Mouse (Mus musculus): ENCODE measurements around the gene Mtmr12. TPM values are rescaled to one million over a fixed set of nuclear protein-coding genes. Genes with fewer than 3 reads are reported as not detected.
"Not testable (repeated sequence)": the region's sequence is repeated elsewhere in the genome, so short reads cannot be mapped to it uniquely, and the experiment has no call there.

Mtmr12 gene
- total and polyA plus RNA-seq, 3 experiments, result 14.3 to 38.2 TPM; not detected in 1

- no peak overlapping the region for H3K4me3 ChIP-seq (ENCODE audit: control insufficient read depth in 1 of 2, insufficient read depth in 1 of 2, low read depth in 2 of 2, low read length in 2 of 2)
- H3K79me2 ChIP-seq (ENCODE audit: control insufficient read depth, insufficient read depth, low read length, poor library complexity), result peaks cover 23% of the 10 kb centered on the region
- DNase-seq (ENCODE audit: low read depth, low spot score), result peak; percentile 26
- no peak overlapping the region for H3K9ac ChIP-seq (ENCODE audit: control insufficient read depth, low read depth, low read length, poor library complexity, severe bottlenecking)
- peaks cover 10 to 20% of the 10 kb centered on the region in 2 experiments; a peak in 3 of 4 replicates for H3K4me1 ChIP-seq (ENCODE audit: control insufficient read depth in 1 of 2, insufficient read depth in 2 of 2, low read length in 2 of 2)
- no peaks in the 10 kb centered on the region for H3K9me3 ChIP-seq (replicated peaks; ENCODE audit: insufficient read depth, low read length)
- no peak overlapping the region for H3K27ac ChIP-seq (ENCODE audit: control insufficient read depth, low read depth, low read length)
- TF ChIP-seq MAZ (IDR thresholded peaks at IDR 0.05; ENCODE audit: low read depth, low read length) (no peak), USF1 (IDR thresholded peaks at IDR 0.05; ENCODE audit: low read depth, low read length) (no peak), TAL1 (IDR thresholded peaks at IDR 0.05; ENCODE audit: low read length) (no peak), MAFK (IDR thresholded peaks at IDR 0.05; ENCODE audit: borderline replicate concordance, low read depth, low read length) (no peak), HCFC1 (IDR thresholded peaks at IDR 0.05; ENCODE audit: low read depth, low read length) (no peak), SIN3A (IDR thresholded peaks at IDR 0.05; ENCODE audit: low read length) (no peak), ZKSCAN1 (IDR thresholded peaks at IDR 0.05; ENCODE audit: low read depth, low read length) (no peak), EP300 (IDR thresholded peaks at IDR 0.05; ENCODE audit: low read depth in 1 of 2, low read length in 2 of 2) (no peak), POLR2AphosphoS2 (IDR thresholded peaks at IDR 0.05; ENCODE audit: low read length) (no peak), MYC (IDR thresholded peaks at IDR 0.05; ENCODE audit: low read depth, low read length) (no peak), UBTF (IDR thresholded peaks at IDR 0.05; ENCODE audit: borderline replicate concordance, insufficient read depth, low read depth, low read length) (no peak), SMC3 (IDR thresholded peaks at IDR 0.05; ENCODE audit: low read depth, low read length) (no peak), MYB (IDR thresholded peaks at IDR 0.05; ENCODE audit: low read depth, low read length) (no peak), ZMIZ1 (IDR thresholded peaks at IDR 0.05; ENCODE audit: low read depth, low read length) (no peak), CHD1 (IDR thresholded peaks at IDR 0.05; ENCODE audit: low read depth, low read length) (no peak), E2F4 (IDR thresholded peaks at IDR 0.05; ENCODE audit: borderline replicate concordance, low read depth, low read length) (no peak), CHD2 (IDR thresholded peaks at IDR 0.05; ENCODE audit: low read length) (no peak), TBP (IDR thresholded peaks at IDR 0.05; ENCODE audit: low read depth, low read length) (no peak), MXI1 (IDR thresholded peaks at IDR 0.05; ENCODE audit: low read depth, low read length) (no peak)
- H3K27me3 ChIP-seq (ENCODE audit: control insufficient read depth in 1 of 2, insufficient read depth in 2 of 2, low read length in 2 of 2), result no peaks in the 10 kb centered on the region
- H3K36me3 ChIP-seq (ENCODE audit: control insufficient read depth in 1 of 2, insufficient read depth in 2 of 2, low read length in 2 of 2), result peaks cover 0 to 16% of the 10 kb centered on the region in 2 experiments; a peak in 3 of 4 replicates
Measured at GRCm38 (mm10) chr15:12202456-12202855, 2.4 kb upstream of the Mtmr12 start.

GRCm38 (mm10) chr15:12203008-12203407 is 1.8 kb upstream of the Mtmr12 start:
- H3K9ac ChIP-seq (ENCODE audit: control insufficient read depth, low read depth, low read length, poor library complexity, severe bottlenecking); H3K9me3 ChIP-seq (replicated peaks; ENCODE audit: insufficient read depth, low read length); H3K27me3 ChIP-seq (ENCODE audit: control insufficient read depth in 1 of 2, insufficient read depth in 2 of 2, low read length in 2 of 2); H3K27ac ChIP-seq (ENCODE audit: control insufficient read depth, low read depth, low read length); DNase-seq (ENCODE audit: low read depth, low spot score): not testable (repeated sequence)
- Histone ChIP-seq H3K4me3 (ENCODE audit: control insufficient read depth in 1 of 2, insufficient read depth in 1 of 2, low read depth in 2 of 2, low read length in 2 of 2) (0 out of 4 replicates have a peak overlapping the region, but pooled peaks of 1 of the 2 experiments have one; percentile 75), H3K36me3 (ENCODE audit: control insufficient read depth in 1 of 2, insufficient read depth in 2 of 2, low read length in 2 of 2) (peaks cover 0 to 16% of the 10 kb centered on the region in 2 experiments; a peak in 3 of 4 replicates), H3K79me2 (ENCODE audit: control insufficient read depth, insufficient read depth, low read length, poor library complexity) (peaks cover 29% of the 10 kb centered on the region), H3K4me1 (ENCODE audit: control insufficient read depth in 1 of 2, insufficient read depth in 2 of 2, low read length in 2 of 2) (peaks cover 10 to 20% of the 10 kb centered on the region in 2 experiments; a peak in 3 of 4 replicates)
- TF ChIP-seq TAL1 (IDR thresholded peaks at IDR 0.05; ENCODE audit: low read length) (0 out of 2 replicates have a peak, but pooled peaks have one; percentile 5), ZNF384 (IDR thresholded peaks at IDR 0.05; ENCODE audit: low read depth, low read length) (peak; percentile 93), ZKSCAN1 (IDR thresholded peaks at IDR 0.05; ENCODE audit: low read depth, low read length) (peak; percentile 36; the same call in 1 of the 2 replicates)

All from MEL (cell line).